Mouse (Mus musculus): ENCODE measurements around the gene Prim1.
A peak's percentile ranks its signal among the peaks of the same experiment; 100 is the strongest.
"Not testable (repeated sequence)": the region's sequence is repeated elsewhere in the genome, so short reads cannot be mapped to it uniquely, and the experiment has no call there.

Prim1 gene

DNA sequence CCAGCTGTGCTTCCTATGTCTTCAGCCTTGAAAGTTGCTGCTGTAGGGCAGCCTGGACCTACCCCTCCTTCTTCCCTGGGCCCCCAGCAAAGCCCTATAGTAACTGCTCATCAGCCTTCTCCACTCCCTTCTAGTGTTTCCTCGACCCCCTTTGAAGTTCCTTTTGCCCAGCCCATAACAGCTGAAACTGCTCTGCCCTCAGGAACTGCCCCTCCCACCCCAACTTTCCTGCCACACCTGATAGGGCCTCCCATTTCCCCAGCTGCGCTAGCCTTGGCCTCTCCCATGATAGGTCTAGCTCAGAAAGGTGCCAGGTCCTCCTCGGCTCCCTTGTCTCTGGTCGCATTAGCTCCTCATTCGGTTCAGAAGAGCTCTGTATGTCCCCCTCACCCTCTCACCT is 24.2 kb downstream of the Prim1 start:
- no peak for DNase-seq

DNA sequence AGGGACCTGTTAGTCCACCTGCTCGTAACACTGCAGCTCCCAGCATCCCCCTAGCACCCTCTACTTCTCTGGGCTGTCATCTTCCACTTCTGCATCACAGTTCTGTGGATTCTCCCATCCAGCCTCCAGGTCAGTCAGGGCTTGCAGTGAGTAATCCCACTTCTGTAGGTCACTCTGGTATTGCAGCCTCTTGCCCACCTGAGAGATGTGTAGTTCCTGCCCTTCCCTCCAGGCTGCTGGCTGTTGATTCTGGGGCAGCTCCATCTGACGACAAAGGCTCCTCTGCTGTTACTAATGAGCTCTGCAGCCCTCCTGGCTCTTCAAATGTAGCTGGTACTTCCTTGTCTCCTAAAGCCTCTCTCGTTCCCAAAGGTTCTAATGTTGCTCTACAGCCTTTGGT is 24.9 kb downstream of the Prim1 start:
- no peak for DNase-seq

DNA sequence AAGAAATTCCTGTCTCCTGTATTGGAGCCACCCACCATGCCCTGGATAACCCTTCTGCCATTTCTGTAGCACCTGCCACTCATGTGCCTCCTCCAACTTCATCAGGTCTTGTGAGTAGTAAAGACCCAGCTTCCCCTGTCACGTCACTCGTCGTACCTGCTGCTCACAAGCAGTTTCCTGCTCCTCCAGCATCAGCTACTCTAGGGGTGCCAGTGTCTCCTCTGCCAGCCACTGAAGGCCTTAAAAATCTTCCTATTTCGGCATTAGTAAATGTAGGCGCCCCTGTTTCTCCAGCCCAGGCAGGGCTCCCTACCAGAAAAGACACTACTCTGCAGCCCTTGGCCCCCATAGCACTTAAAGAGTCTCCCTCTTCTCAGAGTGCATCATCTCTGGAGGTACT is 25.3 kb downstream of the Prim1 start:
- no peak for DNase-seq

DNA sequence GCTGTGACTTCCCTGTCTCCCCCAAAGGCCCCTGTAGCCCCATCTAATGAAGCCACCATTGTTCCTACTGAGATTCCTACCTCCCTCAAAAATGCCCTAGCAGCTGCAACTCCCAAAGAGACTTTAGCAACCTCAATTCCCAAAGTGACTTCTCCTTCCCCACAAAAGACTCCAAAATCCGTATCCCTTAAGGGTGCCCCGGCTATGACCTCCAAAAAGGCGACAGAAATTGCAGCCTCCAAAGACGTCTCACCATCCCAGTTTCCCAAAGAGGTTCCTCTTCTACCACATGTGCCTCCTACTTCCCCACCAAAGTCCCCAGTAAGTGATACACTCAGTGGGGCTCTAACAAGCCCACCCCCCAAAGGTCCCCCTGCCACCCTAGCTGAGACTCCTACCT is 26.7 kb downstream of the Prim1 start:
- no peak for DNase-seq

DNA sequence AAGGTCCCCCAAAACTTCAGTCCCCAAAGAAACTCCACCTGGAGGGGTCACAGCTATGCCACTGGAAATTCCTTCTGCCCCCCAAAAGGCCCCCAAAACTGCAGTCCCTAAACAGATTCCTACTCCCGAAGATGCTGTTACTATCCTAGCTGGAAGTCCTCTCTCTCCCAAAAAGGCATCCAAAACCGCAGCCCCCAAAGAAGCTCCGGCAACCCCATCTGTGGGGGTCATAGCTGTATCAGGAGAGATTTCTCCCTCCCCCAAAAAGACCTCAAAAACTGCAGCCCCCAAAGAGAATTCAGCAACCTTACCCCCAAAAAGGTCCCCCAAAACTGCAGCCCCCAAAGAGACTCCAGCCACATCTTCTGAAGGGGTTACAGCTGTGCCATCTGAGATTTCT is 27.5 kb downstream of the Prim1 start:
- DNase-seq, result no peak

DNA sequence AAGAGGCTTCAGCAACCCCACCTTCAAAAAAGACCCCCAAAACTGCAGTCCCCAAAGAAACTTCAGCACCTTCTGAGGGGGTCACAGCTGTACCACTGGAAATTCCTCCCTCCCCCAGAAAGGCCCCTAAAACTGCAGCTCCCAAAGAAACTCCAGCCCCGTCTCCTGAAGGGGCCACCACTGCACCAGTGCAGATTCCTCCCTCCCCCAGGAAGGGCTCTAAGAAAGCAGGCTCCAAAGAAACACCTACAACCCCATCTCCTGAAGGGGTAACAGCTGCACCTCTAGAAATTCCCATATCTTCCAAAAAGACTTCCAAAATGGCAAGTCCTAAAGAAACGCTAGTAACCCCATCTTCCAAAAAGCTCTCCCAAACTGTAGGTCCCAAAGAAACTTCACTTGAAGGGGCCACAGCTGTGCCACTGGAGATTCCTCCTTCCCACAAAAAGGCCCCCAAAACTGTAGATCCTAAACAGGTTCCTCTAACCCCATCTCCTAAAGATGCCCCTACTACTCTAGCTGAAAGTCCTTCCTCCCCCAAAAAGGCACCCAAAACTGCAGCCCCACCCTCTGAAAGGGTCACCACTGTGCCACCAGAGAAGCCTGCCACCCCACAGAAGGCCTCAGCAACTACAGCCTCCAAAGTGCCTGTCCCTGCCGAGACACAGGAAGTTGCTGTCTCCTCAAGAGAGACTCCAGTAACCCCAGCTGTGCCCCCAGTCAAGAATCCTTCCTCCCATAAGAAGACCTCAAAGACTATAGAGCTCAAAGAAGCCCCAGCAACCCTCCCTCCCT is 28.3 kb downstream of the Prim1 start:
- DNase-seq, result no peak

DNA sequence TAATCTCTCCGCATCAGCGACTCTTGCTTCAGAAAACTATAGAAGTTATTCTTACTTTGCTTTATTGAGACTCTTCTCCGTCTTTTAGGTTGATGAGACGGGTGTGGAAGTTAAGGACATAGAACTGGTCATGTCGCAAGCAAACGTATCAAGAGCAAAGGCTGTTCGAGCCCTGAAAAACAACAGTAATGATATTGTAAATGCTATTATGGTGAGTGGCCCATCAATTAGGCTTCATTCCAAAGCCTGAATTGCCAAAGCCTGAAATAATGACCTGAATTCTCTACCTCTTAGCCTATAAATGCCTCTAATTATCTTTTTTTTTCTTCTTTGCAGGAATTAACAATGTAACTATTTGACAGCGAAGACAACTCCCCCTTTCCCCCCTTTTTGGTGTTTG is 33.2 kb downstream of the Prim1 start:
- DNase-seq, result no peak

DNA sequence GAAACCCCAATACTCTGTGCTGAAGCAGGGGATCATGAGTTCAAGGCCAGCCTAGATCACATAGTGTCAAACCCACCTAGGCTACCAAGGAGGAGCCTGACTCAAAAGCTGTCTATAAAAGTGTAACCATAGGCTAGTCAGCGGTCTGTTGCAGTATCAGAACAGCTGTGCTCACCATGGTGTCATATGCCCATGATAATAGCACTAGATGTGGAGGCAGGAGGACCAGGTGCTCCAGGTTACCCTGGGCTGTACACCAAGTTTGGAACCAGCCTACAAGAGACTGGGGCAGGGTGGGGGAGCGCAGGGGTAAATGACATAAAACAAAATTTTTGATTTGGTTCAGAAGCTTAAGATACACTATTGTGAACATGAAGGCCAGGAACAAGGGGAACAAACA is 34.8 kb downstream of the Prim1 start:
- no peak for DNase-seq

DNA sequence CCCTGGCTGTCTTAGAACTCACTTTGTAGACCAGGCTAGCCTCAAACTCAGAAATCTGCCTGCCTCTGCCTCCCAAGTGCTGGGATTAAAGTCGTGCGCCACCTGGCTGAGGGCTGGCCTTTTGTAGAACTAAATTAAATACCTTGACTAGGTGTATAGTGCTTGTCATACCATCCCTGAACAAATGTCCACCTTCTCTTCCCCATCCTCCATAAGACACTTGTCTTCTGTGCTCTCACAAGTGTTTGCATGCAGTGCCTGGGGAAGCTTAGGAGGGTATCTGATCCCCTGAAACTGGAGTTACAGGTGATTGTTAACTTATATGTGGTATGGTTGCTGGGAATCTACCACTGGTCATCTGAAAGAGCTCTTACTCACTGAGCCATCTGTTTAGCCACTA is 35.4 kb downstream of the Prim1 start:
- no peak for DNase-seq

DNA sequence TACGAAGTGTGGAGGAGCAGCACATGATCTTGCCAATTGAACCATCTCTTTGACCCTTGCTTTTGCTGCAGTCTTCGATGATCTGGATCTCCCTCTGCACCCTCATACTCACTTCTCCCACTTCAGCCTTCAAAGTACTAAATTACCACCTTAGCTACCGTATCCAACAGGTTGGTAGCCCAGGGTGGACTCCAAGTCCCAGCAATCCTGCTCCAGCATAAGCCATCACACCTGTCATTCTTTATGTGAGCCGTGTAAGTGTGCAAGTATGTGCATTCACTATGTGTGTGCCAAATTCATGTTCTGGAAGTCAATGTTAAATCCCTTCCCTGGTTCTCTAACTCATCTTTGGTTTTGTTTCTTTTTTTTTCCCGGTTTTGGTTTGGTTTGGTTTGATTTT is 36.6 kb downstream of the Prim1 start:
- DNase-seq, result no peak

DNA sequence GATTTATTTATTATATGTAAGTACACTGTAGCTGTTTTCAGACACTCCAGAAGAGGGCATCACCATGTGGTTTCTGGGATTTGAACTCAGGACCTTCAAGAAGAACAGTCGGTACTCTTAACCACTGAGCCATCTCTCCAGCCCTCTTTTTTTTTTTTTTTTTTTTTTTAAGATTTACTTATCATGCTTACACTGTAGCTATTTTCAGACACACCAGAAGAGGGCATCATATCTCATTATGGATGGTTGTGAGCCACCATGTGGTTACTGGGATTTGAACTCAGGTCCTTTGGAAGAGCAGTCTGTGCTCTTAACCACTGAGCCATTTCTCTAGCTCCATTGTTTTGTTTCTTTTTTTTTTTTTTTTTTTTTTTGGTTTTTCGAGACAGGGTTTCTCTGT is 37.2 kb downstream of the Prim1 start:
- not testable (repeated sequence) for DNase-seq

DNA sequence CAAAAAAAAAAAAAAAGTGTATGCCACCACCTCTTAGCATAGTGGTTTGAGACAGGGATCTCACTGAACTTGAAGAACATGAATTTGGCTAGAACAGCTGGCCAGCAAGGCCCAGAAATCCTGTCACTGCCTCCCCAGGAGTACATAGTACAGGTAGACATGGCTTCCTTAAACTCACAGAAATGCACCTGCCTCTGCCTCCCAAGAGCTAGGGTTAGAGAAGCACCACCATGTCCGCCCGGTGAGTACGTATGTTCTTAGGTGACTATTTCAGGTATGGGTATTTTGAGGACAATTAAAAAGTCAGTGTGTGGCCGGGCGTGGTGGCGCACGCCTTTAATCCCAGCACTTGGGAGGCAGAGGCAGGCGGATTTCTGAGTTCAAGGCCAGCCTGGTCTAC is 38.0 kb downstream of the Prim1 start:
- DNase-seq, result no peak

DNA sequence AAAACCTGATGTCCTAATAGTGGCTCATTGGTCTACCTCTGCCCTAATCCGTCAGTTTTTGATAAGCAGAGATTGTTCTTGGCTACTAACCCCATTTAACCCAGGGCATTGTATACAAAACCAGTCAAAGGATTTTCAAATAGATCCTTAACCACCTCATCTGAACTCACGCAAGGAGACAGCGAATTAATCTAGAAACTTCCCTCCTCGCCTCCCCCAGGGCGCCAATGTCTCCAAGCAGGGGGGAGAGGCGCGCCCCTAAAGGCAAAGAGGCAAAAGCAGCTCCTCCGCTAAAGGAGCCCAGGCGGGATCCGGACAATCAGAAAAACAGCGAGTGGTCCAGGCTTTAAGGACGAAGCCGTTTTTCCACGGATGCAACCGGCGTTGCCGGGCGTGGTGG is 43.2 kb downstream of the Prim1 start:
- DNase-seq, result no peak

DNA sequence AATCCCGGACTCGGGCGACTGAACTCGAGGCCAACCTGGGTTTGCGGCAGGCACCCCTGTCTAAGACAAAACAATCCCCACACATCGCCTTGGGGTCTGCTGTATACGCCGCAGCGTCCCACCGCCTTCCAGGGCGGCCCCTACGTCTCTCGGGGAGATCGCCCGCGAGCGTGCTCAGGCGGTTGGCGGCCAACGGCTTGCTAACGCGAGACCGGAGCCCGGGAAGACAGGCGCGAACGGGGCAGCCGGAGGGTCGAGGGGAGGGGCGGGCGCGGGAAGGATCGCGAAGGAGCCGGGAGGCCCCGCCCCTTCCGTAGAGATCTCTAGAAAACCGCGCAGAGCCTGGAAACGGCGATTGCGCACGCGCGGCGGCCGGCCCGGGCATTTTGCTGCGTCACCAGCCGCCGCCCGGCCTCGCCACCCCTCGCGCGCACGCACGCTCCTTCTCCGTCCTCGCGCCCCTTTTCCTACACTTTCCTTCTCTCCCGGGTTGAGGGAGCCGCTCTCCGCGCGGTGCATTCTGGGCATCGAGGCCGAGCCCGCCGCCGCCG is 43.7 kb downstream of the Prim1 start, which contains the start of gene Ptges3:
Gene Ptges3 (plus strand): TSS at position 354 of the 551 bp plus-strand sequence.
- peak; percentile 100 for DNase-seq

DNA sequence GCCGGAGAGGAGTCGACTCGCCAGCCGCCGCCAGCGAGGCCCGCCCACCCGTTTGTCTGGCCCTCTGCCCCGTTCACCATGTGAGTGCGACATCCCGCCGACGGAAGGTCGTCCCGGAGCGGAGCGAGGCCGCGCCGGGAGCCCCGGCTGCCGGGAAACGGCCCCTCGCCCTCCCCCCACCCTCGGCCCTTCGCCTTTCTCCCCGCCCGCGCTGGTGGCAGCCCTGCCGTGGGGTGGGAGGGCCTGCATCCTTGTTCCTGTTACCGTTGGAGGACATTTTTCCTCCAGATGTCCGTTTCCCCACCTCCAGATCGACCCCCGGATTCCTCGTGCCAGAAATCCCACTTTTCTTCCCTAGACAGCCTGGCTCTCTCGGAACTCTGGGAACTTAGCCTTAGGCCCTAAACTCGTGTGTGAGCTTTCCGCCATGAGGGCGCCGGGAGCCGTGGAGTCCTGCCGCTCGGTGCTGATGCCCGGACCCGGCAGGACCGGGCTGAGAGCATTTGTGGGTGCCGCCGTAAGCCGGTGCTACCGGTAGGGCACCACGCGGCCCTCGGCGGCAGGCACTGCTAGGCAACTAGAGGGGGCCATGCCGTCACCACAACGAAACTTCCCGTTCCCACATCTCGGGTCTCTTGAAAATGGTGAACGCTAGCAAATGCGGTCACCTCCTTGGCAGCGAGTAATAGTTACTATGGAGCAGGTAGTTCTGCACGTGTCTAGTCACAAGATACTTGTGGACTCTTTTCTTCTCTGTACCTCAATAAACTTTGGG is 44.4 kb downstream of the Prim1 start:
- peak in 1 of 2 experiments; percentile 51 for DNase-seq

DNA sequence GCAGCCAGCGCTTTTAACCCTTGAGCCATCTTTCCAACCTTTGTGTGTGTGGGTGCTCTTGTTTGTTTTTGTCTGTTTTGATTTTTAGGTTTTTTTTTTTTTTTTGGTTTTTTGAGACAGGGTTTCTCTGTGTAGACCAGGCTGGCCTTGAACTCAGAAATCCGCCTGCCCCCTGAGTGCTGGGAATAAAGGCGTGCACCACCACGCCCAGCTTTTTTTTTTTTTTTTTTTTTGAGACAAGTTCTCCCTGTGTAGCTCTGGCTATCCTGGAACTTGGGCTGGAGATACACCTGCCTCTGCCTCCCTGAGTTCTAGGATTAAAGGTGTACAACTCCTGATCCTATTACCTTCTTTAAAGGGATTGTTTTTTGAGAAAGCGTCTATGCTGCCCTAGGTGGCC is 46.1 kb downstream of the Prim1 start:
- no peak for DNase-seq

DNA sequence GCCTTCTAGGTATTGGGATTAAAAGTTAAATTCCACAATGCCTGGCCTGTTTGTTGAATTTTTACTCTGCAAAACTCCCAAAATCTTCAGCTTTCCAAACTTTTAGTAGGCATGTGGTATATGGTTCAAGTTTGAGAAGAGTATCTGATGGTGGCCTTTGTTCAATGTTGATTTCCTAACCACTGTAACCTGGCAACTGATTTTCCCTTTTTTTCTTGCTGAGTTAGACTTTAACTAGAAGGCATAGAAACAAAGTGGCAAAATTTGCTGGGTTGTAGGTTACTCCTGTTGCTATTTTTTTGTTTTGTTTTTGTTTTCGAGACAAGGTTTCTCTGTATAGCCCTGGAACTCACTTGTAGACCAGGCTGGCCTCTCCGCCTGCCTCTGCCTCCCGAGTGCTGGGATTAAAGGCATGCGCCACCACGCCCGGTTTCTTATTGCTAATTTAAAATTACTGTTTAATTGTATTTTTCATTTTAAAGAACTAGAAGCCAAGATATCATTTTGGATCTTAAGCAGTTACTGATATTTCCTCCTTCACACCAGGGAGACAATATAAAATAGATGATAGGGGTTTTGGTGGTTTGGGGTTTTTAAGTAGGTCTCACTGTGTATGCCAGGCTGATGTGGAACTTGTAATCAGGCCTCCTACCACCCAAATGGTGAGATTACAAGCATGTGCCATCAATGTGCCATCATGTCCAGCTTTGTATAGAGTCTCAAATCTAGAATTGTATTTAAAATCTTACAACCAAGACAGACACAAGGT is 47.4 kb downstream of the Prim1 start:
- no peak for DNase-seq

DNA sequence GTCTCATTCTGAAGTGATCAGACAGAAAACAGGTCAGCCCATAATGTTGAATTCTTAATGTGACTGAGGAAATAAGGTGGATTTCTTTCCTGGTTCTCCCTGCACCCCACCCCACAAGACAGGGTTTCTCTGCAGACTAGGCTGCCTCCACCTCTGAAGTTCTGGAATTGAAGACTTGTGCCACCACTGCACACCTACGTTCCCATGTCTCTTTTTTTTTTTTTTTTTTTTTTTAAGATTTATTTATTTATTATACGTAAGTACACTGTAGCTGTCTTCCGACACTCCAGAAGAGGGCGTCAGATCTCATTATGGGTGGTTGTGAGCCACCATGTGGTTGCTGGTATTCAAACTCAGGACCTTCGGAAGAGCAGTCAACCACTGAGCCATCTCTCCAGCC is 51.1 kb downstream of the Prim1 start:
- DNase-seq, result no peak

DNA sequence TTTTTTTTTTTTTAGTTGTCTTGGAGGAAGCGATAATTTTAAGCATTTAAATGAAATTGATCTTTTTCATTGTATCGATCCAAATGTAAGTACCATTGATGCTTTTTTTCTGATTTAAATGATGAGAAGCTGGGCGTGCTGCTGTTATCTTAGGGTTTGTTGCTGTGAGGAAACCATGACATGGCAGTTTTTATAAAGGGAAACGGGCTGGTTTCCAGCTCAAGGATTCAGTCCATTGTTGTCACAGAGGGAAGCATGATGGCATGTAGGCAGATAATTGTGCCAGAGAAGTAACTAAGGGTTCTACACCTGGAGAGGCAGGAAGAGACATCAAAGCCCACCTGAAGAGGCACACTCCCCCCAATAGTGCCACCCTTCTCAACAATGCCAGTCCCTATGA is 54.2 kb downstream of the Prim1 start:
- DNase-seq, result no peak

DNA sequence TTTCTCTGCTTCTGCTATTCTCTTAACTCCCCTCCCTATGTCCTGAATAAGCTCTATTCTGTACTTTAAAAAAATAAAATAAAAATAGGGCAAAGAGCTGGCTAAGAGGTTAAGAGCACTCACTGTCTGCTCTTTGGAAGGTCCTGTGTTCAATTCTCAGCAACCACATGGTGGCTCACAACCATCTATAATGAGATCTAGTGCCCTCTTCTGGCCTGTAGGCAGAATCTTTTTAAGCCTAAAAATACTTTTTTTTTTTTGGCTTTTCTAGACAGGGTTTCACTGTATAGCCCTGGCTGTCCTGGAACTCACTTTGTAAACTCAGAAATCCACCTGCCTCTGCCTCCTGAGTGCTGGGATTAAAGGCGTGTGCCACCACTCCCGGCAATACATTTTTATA is 55.5 kb downstream of the Prim1 start:
- not testable (repeated sequence) for DNase-seq

DNA sequence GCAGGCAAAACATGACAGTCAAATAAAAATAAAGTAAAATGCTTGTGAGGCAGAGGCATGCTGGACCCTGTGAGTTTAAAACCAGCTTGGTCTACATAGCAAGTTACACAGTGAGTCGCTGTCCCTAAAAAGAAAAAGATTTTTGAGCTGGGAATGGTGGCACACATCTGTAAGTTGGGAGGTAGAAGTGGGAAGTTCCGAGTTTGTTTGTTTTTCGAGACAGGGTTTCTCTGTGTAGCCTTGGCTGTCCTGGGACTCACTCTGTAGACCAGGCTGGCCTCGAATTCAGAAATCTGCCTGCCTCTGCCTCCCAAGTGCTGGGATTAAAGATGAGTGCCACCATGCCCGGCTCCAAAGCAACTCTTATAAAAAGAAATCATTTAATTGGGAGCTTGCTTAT is 63.3 kb downstream of the Prim1 start:
- DNase-seq, result not testable (repeated sequence)
